Mouse (Mus musculus) inflammation-experienced regulatory T-cells, adult 6 months (primary cell): Measurements from ENCODE around the gene Dnah2. TPM values are rescaled to one million over a fixed set of nuclear protein-coding genes. Genes with fewer than 3 reads are reported as not detected.
"Not testable (repeated sequence)": the region's sequence is repeated elsewhere in the genome, so short reads cannot be mapped to it uniquely, and the experiment has no call there.

Source experiments
- ATAC-seq: one replicate; pipeline ENCODE4 v1.8.0; 2017
- polyA plus RNA-seq, 3 experiments: library from polyadenylated mRNA; unstranded; fragments of 100-300 nt; shearing (Covaris generic); gene quantifications; one replicate each; pipeline ENCODE4 v1.2.1; 2017

Gene Dnah2
- polyA plus RNA-seq, 3 experiments from 2014 or later = 0.21 TPM; not detected in 2

- no peak for ATAC-seq
Observed at GRCm38 (mm10) chr11:69563373-69563772, 14.5 kb upstream of the Dnah2 start.

- no peak for ATAC-seq
Observed at GRCm38 (mm10) chr11:69560896-69561854, 12.3 kb upstream of the Dnah2 start.

- no peak for ATAC-seq
Observed at GRCm38 (mm10) chr11:69559851-69560765, 11.2 kb upstream of the Dnah2 start, which contains the start of gene Efnb3. Gene Efnb3, minus strand, starts transcription at chr11:69560205.

- ATAC-seq = no peak
Observed at GRCm38 (mm10) chr11:69559183-69559582, 10.3 kb upstream of the Dnah2 start.

- ATAC-seq = no peak
Observed at GRCm38 (mm10) chr11:69558756-69559155, 9.8 kb upstream of the Dnah2 start.

GRCm38 (mm10) chr11:69557381-69557958 is 8.6 kb upstream of the Dnah2 start:
- ATAC-seq = no peak

- ATAC-seq = no peak
Observed at GRCm38 (mm10) chr11:69554539-69555140, 5.7 kb upstream of the Dnah2 start.

- no peak for ATAC-seq
Observed at GRCm38 (mm10) chr11:69553341-69553721, 4.4 kb upstream of the Dnah2 start.

- no peak for ATAC-seq
Observed at GRCm38 (mm10) chr11:69552622-69553340, 3.9 kb upstream of the Dnah2 start.

GRCm38 (mm10) chr11:69551310-69551709 is 2.4 kb upstream of the Dnah2 start:
- no peak for ATAC-seq

GRCm38 (mm10) chr11:69547071-69547470 is 1.8 kb downstream of the Dnah2 start:
- ATAC-seq = no peak

GRCm38 (mm10) chr11:69546423-69547053 is 2.4 kb downstream of the Dnah2 start:
- no peak for ATAC-seq

GRCm38 (mm10) chr11:69545957-69546356 is 3.0 kb downstream of the Dnah2 start:
- ATAC-seq = no peak

- ATAC-seq = no peak
Observed at GRCm38 (mm10) chr11:69543598-69543997, 5.3 kb downstream of the Dnah2 start.

GRCm38 (mm10) chr11:69541741-69542140 is 7.2 kb downstream of the Dnah2 start:
- ATAC-seq = not testable (repeated sequence)

- no peak for ATAC-seq
Observed at GRCm38 (mm10) chr11:69540700-69541099, 8.2 kb downstream of the Dnah2 start.

- ATAC-seq = no peak
Observed at GRCm38 (mm10) chr11:69534990-69535389, 13.9 kb downstream of the Dnah2 start.

GRCm38 (mm10) chr11:69532480-69533150 is 16.3 kb downstream of the Dnah2 start:
- no peak for ATAC-seq

- not testable (repeated sequence) for ATAC-seq
Observed at GRCm38 (mm10) chr11:69530755-69531154, 18.2 kb downstream of the Dnah2 start.

GRCm38 (mm10) chr11:69530281-69530680 is 18.6 kb downstream of the Dnah2 start:
- not testable (repeated sequence) for ATAC-seq

GRCm38 (mm10) chr11:69528031-69528390 is 20.9 kb downstream of the Dnah2 start:
- ATAC-seq = no peak
